ENCODE assay signal across 12 mouse cellular contexts in genomic region chr17:31939292-31940060, GRCm38 (mm10).
DNase-seq lines count a peak whose midpoint lies in the region; ATAC-seq lines count a peak whose summit lies in the region.
"Had no signal": no experiment of that assay in that cellular context is flagged by ENCODE, and none has a peak within 500 bp of the region (broad histone marks: within the 10 kb centered on the region; RNA-seq: fewer than 3 reads in every experiment).

No protein-coding gene starts in this region.

- H3K4me2 ChIP-seq in lung, embryonic 15.5 days: no peak overlapping the region
- H3K4me2 ChIP-seq: embryonic facial prominence, embryonic 15.5 days; neural tube, embryonic 15.5 days had no signal

- H3K4me1 ChIP-seq in lung, embryonic 15.5 days: peaks cover 76% of the 10 kb centered on the region

- no peak overlapping the region for H3K4me3 ChIP-seq in lung, embryonic 15.5 days
- H3K4me3 ChIP-seq: embryonic facial prominence, embryonic 15.5 days; layer of hippocampus, adult 2 months; neural tube, embryonic 15.5 days had no signal

- no peaks in the 10 kb centered on the region for H3K36me3 ChIP-seq in lung, embryonic 15.5 days
- H3K36me3 ChIP-seq: embryonic facial prominence, embryonic 15.5 days; neural tube, embryonic 15.5 days had no signal

- 72% methylated on average over 16 of the region's 16 CpGs for WGBS in lung, embryonic 15.5 days

- H3K9me3 ChIP-seq in lung, embryonic 15.5 days: no peaks in the 10 kb centered on the region
- H3K9me3 ChIP-seq: embryonic facial prominence, embryonic 15.5 days; neural tube, embryonic 15.5 days had no signal

- no peak overlapping the region for H3K9ac ChIP-seq in lung, embryonic 15.5 days
- H3K9ac ChIP-seq: embryonic facial prominence, embryonic 15.5 days; neural tube, embryonic 15.5 days had no signal

- ATAC-seq in lung, embryonic 15.5 days (ENCODE audit: borderline replicate concordance, extremely low read depth, low FRiP score, low TSS enrichment): no peak

- peak overlapping the region; percentile 30 for H3K27ac ChIP-seq in lung, embryonic 15.5 days
- H3K27ac ChIP-seq: embryonic facial prominence, embryonic 15.5 days; neural tube, embryonic 15.5 days had no signal

- H3K27me3 ChIP-seq in lung, embryonic 15.5 days: no peaks in the 10 kb centered on the region
- H3K27me3 ChIP-seq: embryonic facial prominence, embryonic 15.5 days; neural tube, embryonic 15.5 days had no signal

- peak; percentile 53 for DNase-seq in adrenal gland, postnatal 14 days
- no peak for DNase-seq in adrenal gland, adult 8-10 months
- DNase-seq in 3T3-L1 (ENCODE audit: low read depth, low spot score): peak; percentile 73
- DNase-seq in kidney, adult 9 months: peak; percentile 93
- no peak for DNase-seq in left cerebral cortex, adult 8-10 months (ENCODE audit: low spot score in 2 of 2)
- DNase-seq in layer of hippocampus, adult 9-10 months (ENCODE audit: low spot score): no peak
- DNase-seq in cerebellum, adult 11-12 months: no peak
- DNase-seq: midbrain, embryonic 14.5 days had no signal

Comparison
In these comparisons a context has a peak if more than half of its experiments do, and no peak if none do; other contexts are left out.
1. DNase-seq: peak in adrenal gland, postnatal 14 days (single experiment), 3T3-L1 (single experiment) and kidney, adult 9 months (single experiment); none in adrenal gland, adult 8-10 months (single experiment), left cerebral cortex, adult 8-10 months (0 of 2), layer of hippocampus, adult 9-10 months (single experiment) and cerebellum, adult 11-12 months (single experiment).